Mouse (Mus musculus) testis, postnatal 10 days (tissue): ENCODE data around the gene Gm20422.
A peak's percentile ranks its signal among the peaks of the same experiment; 100 is the strongest.

Experiments
- DNase-seq: peaks from one replicate; pipeline ENCODE4 v3.0.0; 2021; ENCODE audit warnings: low spot score

Gene Gm20422

GRCm38 (mm10) chr8:69793666-69794065 is 19.0 kb upstream of the Gm20422 start:
- DNase-seq = peak; percentile 36

GRCm38 (mm10) chr8:69791415-69792068 is 16.9 kb upstream of the Gm20422 start:
- DNase-seq = peak; percentile 75

- peak; percentile 89 for DNase-seq
These were observed 16.2 kb upstream of the Gm20422 start, which contains the start of the genes Atp13a1 and Zfp866 for GRCm38 (mm10) chr8:69790773-69791367. Gene Atp13a1, plus strand, starts transcription at chr8:69791163. Gene Zfp866, minus strand, starts transcription at chr8:69791178.

- peak; percentile 42 for DNase-seq
These were observed 15.7 kb upstream of the Gm20422 start for GRCm38 (mm10) chr8:69790364-69790763.

- DNase-seq = peak; percentile 29
These were observed 15.0 kb upstream of the Gm20422 start for GRCm38 (mm10) chr8:69789731-69790130.

- DNase-seq = peak; percentile 29
These were observed 14.4 kb upstream of the Gm20422 start for GRCm38 (mm10) chr8:69789105-69789504.

- peak; percentile 39 for DNase-seq
These were observed 2.4 kb upstream of the Gm20422 start for GRCm38 (mm10) chr8:69777111-69777510.

GRCm38 (mm10) chr8:69775149-69775534 is 456 bp upstream of the Gm20422 start:
- DNase-seq = peak; percentile 38

- peak; percentile 10 for DNase-seq
These were observed 2.6 kb downstream of the Gm20422 start for GRCm38 (mm10) chr8:69772106-69772505.

- DNase-seq = peak; percentile 9
These were observed 3.5 kb downstream of the Gm20422 start for GRCm38 (mm10) chr8:69771221-69771620.

GRCm38 (mm10) chr8:69761814-69762445 is 12.8 kb downstream of the Gm20422 start:
- peak; percentile 25 for DNase-seq

- DNase-seq = no peak
These were observed 16.4 kb downstream of the Gm20422 start for GRCm38 (mm10) chr8:69758316-69758715.

- no peak for DNase-seq
These were observed 22.2 kb downstream of the Gm20422 start for GRCm38 (mm10) chr8:69752437-69752836.

- peak; percentile 98 for DNase-seq
These were observed 24.9 kb downstream of the Gm20422 start, which contains the start of gene Zfp963 for GRCm38 (mm10) chr8:69749544-69750454. Gene Zfp963, minus strand, starts transcription at chr8:69749970.

GRCm38 (mm10) chr8:69741231-69741630 is 33.5 kb downstream of the Gm20422 start:
- DNase-seq = no peak

GRCm38 (mm10) chr8:69740763-69741162 is 33.9 kb downstream of the Gm20422 start:
- DNase-seq = no peak

- no peak for DNase-seq
These were observed 39.2 kb downstream of the Gm20422 start for GRCm38 (mm10) chr8:69735495-69735894.

- no peak for DNase-seq
These were observed 57.5 kb downstream of the Gm20422 start for GRCm38 (mm10) chr8:69717232-69717580.

GRCm38 (mm10) chr8:69716403-69717231 is 58.1 kb downstream of the Gm20422 start:
- DNase-seq = peak; percentile 92

- DNase-seq = no peak
These were observed 59.3 kb downstream of the Gm20422 start for GRCm38 (mm10) chr8:69715366-69715765.

- no peak for DNase-seq
These were observed 61.2 kb downstream of the Gm20422 start for GRCm38 (mm10) chr8:69713516-69713915.
